Mouse (Mus musculus): ENCODE results near the gene Sh3pxd2a.

DNA sequence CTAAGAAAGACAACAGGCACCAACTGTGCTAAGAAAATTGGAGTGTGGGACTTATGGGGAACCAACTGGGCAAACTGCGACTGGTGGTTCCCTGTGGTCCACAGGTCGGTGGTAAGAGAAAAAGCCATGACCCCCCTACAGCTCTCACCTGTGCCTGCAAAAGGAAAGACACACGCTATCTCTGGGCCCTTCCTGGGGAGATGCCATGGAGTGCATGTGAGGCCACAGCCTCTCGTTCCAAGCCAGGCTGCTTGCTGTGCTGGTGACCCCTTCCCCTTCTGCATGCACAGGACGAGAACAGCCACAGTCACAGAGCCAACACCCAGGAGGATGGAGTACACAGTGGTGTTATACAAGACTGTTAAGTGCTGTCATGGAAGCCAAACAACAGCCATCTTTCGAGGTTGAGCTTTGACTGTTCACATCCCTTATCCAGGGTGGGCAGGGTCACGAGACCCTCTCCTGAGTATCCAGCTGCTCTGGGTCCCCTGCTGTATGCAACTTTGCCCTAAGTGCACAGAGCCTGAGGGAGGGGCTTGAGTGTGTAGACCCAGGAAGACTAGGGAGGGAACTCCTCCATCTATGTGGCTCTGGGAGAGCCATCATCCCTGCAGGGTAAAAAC, 117.1 kb downstream of the Sh3pxd2a start:
- TF ChIP-seq CTCF (IDR thresholded peaks at IDR 0.05; ENCODE audit: low read depth, low read length) (no peak), POLR2A (IDR thresholded peaks at IDR 0.05; ENCODE audit: insufficient read depth, low read length) (no peak)
